Mouse (Mus musculus): ENCODE results near the gene Dtx3l.
"Not testable (repeated sequence)": the region's sequence is repeated elsewhere in the genome, so short reads cannot be mapped to it uniquely, and the experiment has no call there.

Gene Dtx3l

DNA sequence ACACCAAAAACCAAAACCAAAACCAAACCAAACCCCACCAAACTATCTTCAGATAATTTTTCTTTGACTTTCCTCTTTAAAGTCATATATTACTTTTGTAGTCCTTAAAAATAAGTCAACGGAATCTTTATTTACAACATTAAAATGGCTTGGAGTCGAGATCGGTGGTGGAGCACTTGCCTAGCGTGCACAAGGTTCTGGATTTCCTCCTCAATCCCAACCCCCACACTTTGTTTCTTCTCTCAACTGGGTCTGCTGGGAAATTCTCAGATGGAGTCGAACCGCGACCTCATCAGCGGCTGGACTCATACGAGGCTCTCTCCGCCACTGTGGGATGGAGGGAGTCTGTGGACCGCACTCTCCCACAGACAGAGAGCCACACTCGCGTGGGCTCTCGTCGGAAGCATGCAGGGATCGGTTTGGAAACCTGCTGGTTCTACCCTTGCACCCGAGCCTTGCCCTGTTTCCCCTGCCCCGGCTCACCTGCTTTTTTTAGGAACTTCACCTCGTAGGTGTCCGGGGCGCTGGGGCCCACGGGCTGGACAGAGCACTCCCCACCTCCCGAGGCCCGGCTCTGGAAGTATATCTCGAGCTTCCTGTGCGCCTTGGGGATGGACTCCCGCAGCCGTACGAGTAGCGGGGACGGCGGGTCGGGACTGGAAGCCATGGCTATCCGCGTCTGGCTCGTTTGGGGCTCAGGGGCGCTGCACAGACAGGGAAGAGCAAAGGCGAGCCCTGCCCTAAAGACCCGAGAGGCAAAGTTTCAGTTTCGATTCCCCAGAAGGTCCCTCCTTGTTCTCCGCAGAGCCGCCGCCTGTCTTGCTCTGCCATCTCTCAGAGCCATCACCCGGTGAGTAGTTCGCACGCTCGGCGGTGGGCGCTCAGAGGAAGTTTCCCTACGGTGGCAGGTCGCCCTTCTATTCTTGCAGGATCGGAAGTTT, at the start of gene Dtx3l, which contains the start of gene Parp9:
TSS of gene Dtx3l (minus strand) at position 941 of the 941 bp plus-strand sequence.
TSS of gene Parp9 (plus strand) at position 260 of the 941 bp plus-strand sequence.
- DNase-seq: peak; percentile 63 to 68

DNA sequence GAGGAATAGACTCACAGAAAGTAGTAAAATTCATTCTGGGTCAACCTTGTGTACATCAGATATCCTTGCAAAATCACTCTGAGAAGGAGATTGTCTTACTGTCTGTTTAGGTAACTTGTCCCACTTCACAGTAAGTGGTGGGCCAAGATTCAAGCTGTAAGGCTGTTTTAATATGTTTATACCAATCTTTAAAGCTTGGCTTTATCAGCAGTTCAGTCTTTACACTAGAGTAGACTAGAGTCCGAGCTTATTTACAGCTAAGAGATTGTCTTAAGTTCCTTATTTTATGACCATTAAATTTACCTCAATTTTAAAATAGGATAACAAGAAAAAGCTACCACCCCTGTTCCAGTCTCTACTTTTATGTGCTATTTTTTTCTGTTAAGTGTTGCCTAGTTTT, 49.0 kb upstream of the Dtx3l start:
- no peak for DNase-seq

DNA sequence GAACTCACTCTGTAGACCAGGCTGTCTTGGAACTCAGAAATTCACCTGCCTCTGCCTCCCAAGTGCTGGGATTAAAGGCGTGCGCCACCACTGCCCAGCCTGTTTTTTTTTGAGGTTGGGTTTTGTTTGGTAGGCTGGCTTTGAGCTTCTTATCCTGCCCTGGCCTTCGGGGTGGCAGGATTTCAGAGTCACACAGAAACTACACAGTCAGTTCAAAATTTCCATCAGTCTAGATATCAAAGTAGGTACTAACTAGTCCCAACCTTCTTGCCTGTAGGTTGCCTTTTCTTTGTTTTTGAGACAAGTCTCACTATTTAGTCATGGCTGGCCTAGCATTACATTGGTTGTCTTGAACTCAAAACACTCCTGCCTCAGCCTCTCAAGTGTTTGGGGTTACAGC, 45.5 kb upstream of the Dtx3l start:
- DNase-seq: no peak

DNA sequence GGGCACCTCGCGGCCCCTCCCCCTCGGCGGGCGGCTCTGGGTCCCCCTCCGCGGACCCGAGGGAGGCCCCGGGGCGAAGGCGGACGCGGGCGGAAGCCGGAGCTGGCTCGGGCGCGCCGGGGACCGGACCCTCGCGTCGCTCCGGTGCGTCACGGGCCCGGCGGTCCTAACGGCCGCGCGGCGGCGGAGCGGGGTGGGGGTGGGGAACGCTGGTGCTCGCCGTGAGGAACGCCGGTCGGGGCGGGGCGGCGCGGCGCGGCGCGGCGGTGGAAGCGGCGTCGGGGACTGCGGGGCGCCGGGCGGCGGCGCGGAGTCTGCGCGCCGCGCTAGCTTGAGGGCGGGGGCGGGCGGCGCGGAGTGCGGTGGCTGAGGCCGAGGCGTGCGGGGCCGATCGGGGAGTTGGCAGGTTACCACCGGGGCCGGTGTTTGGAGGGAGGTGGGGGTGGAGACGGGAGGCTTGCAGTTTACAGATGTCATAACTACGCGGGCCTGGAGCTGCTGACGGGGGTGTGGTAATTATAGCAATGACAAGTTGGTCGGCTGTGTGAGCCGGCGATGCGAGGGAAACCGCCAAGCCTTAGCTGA, 44.7 kb upstream of the Dtx3l start:
- DNase-seq: peak in 1 of 2 experiments; percentile 50

DNA sequence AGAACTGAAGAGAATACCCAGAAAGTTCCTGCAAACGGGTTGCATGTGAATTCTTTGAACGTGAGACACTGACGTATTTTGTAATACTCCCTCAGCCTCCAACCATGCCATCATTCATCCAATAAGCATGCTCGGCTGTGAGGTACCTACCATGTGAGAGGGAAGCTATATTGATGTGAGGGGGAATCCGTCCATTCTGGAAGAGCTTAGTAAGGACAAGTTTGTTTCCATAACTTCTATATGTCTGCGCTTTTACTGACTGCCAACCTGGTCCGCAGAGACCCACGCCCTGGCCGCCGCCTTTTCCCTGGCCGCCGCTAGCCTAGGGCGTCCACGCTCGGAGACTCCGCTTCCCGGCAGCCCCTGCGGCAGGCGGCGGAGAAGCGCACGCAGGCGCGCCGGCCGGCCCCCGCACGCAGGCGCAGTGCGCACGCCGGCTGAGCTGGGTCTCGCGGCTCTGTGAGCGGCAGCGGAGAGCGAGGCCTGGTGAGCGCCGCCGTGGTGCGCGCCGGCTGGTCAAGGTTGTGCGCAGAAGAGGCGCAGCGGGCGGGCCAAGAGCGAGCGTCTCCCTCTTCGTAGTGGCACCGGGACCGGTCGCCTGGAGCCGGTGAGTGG, 44.1 kb upstream of the Dtx3l start:
- peak; percentile 87 to 90 for DNase-seq

DNA sequence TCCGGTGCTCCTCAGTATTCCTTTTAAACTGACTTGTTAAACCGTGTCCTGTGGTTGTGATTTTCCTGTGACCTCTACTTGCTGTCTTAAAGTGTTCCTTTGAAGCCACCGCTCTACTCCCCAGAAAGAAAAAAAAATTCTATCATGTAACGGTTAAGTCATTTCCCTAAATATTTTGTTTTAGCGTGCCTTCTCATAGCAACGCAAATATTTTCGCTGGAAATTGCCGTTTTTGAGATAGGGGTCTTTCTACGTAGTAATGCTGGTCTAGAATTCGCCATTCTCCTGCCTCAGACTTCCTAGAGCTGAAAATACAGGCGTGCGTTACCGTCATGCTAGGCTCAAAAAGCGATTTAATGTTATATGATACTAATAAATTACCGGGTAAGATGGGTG, 43.6 kb upstream of the Dtx3l start:
- DNase-seq: no peak

DNA sequence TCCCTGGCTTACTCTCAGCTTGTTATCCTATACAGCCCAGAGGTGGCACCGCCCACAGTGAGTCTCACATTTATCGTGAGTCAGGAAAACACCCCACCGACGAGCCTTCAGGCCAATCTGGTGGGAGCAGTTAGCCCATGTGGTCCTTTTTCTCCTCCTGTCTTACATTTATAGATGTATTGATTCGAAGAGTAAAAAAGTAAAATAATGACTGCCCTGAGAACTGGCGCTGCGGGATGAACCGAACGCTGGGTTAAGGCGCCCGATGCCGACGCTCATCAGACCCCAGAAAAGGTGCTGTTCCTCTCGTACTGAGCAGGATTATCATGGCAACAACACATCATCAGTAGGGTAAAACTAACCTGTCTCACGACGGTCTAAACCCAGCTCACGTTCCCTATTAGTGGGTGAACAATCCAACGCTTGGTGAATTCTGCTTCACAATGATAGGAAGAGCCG, 42.4 kb upstream of the Dtx3l start:
- DNase-seq: peak; percentile 99 to 100

DNA sequence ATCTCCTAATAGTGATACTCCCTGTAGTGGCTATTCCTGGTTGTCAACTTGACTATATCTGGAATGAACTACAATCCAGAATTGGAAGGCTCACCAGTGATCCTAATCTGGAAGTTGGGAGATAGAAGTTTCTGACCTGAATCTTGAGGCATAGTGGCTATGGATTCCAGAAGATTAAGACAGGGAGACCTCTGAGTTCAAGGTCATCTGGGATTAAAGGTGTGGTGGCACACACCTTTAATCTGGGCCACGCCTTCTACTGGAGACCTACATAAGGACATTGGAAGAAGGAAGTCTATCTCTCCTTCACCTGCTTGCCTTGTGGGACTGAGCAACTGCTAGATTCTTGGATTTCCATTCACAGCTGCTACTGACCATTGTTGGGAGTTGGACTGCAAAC, 39.5 kb upstream of the Dtx3l start, which contains the start of gene Kpna1:
TSS of gene Kpna1 (plus strand) at position 301 of the 400 bp plus-strand sequence.
- DNase-seq: not testable (repeated sequence)

DNA sequence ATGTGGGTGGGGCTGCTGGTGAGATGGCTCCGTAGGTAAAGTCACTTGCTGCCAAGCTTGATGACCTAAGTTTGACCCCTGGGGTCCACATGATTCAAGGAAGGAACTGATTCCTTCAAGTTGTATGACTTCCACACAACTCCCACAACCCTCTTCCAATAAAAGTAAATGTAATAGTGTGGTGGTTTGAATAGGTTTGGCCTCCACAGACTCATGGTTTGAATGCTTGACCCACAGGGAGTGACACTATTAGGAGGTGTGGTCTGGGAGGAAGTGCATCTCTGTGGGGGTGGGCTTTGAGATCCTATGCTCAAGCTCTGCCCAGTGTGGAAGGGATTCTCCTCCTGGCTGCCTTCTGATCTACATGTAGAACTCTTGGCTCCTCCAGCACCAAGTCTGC, 35.1 kb upstream of the Dtx3l start:
- DNase-seq: no peak

DNA sequence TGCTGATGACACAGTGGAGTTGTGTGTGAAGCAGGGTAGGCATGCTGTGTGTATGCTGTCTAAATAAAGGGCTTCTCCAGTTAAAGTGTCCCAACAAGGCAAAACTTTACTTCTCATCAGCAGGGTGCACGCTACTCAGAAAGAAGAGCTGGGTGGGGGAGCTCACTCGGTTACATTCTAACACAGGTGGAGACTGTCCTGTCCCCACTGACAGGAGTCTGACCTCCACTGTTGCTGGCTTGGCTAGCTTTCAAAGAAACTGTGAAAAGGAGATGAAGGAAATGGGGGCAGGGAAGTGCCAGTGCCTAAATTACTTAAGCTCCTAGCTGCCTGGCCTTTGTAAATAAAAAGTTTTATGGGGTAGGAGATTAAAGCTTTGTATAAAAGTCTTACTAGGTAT, 29.2 kb upstream of the Dtx3l start:
- no peak for DNase-seq

DNA sequence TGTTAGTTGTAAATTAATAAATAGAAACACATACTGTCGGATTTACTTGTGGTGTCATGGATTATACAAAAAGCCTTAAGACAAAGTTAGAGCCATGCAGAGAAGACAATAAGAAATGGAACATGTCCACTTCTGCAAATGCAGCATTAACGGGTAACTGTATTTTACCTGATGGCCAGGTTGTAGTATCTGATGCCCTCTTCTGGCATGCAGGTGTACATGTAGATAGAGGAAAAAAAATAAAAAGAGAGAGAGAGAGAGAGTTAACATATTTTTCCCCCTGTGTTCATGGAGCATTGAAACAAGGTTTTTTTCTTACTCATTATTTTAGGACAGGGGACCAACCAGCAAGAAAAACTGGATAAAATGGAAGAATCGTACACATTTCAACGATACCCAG, 28.4 kb upstream of the Dtx3l start:
- no peak for DNase-seq

DNA sequence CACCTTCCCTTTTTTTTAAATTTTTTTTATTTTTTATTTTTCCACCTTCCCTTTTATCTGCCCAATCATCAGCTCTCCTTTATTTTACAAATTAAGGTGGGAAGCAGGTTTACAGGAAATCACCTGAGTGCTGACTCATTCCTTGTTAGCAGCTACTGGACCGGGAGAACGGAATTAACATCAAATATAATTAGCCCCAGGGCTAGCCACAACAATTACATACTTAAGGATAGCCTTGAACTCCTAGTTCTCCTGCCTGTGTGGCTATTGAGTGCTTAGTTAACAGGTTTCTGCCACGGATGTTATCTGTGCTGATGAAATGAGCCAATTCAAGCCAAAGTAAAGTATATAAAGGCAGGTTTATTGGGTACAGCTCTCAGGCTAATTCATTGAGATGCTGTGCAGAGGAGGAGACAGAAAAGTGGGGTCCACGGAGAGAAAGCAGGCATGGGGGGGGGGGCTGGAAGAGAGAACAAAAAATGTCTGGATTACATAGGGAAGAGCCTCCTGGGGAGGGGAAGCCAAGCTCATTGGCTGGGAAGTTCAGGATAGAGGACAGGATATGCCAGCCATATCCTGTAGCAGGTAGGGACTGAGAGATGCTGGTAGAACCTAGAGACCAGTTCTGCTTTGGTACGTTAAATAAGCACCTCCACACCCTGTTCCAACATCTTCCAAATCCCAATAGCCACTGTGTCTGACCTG, 27.6 kb upstream of the Dtx3l start:
- no peak for DNase-seq

DNA sequence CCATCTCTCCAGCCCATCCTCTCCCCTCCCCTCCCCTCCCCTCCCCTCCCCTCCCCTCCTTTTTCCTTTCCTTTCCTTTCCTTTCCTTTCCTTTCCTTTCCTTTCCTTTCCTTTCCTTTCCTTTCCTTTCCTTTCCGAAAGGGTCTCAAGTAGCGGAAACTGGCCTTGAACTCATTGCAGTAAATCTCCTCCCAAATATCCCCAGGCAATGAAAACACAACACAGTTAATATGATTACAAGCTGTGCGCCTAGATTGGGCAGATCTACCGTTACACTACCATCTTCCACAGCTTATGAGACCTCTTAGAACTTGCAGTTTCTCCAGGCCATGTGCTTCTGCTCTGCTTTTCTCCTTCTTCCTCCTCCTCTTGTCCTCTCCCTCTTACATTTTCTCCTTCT, 27.0 kb upstream of the Dtx3l start:
- not testable (repeated sequence) for DNase-seq

DNA sequence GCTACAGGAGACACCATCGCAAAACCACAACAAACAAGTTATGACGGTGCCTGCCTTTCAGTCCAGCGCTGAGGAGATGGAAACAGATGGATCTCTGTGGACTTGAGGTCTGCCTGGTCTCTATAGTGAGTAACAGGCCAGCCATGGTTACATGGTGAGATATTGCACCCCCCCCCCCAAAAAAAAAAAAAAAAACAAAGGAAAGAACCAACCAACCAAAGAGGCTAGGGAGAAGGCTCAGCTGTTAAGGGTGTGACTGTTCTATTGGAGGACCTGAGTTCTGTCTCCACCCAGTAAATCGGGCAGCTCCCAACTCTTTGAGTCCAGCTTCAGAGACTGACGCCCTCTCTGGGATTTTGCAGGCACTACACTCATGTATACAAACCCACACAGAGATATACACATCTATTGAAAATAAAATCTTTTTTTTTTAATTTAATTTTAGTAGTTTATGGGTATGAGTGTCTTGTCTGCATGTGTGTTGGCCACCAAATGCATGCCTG, 13.7 kb upstream of the Dtx3l start:
- no peak for DNase-seq

DNA sequence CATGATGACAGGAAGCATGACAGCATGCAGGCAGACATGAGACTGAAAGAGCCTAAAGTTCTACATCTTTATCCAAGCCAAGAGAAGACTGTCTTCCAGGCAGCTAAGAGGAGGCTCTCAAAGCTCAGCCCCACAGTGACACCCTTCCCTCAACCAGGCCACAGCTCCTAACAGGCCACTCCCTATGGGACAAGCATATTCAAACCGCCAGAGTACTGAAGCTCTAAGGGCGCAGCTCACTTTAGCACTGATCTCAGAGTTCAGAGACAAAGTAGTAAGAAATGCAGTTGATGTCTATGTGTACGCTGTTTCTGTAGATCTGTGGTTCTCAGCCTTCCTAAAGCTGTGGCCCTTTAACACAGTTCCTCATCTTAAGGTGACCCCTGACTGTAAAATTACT, 12.3 kb upstream of the Dtx3l start:
- no peak for DNase-seq

DNA sequence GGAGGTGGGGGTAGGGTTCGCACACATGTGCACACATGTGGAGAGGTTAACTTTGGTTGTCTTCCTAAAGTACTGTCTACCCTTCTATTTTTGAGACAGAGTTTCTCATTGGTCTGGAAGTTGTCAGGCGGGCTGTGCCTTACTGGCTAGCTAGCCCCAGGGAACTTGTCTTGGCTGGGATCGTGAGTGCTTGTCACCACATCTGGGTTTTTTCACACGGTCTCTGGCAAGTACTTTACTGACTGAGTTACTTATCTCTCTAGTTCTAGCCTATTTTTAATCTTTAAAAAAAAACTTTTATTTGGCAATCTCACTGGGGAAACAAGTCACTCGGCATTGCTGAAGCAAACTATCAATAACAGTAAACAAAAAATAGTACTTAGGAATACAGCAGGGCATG, 10.3 kb upstream of the Dtx3l start:
- no peak for DNase-seq

DNA sequence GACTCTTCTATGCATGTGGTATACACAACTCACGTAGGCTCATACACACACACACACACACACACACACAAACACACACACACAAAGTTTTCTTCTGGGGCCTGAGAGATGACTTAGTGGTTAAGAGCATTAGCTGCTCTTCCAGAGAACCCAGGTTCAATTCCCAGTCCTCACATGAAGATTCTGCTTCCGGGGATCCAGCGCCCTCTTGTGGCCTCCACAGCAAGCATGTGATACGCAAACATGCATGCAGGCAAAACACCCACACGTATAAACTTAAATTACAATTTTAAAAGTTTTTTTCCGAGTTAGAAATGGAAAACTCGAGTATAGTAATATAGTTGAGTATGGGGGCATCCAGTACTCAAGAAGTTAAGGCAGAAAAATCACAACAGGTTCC, 2.4 kb upstream of the Dtx3l start:
- peak in 1 of 2 experiments; percentile 36 for DNase-seq

DNA sequence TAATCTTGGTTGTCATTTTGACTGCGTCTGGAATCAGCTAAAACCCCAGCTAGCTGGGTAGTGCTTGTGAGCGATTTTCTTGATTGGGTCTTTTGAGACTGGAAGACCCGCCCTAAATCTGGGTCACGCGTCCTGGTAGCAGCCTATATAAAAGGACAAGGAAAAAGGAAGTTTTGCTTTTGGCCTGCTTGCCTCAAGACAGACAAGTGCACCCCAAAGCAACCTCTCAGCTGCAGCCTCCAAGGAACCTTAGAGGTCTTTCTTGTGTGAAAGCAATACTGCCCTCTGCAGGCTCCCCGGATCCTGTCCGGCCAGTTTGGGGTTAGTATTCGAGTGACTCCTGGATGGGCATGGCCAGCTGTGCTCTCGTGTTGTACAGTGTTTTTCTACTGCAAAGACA, 739 bp upstream of the Dtx3l start:
- peak; percentile 81 to 85 for DNase-seq

DNA sequence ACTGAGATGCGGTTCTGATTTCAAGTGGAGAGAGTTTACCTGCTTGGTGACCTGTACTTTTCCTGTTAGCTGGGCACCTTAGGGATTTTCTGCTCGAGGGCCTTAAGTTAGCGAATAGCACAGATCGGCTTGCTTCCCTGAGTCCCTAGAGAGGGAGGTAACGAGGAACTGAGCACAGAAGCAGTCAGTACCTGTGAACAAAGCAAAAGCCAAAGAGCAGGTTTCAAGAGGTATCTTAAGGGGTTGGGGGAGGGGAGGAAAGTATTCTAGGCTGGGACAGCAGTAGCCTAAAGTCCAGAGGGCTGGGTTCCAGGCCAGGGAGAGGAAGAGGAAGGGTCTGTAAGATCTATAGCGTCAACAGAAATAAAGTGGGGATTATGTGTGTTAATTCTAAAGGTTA, 310 bp upstream of the Dtx3l start:
- DNase-seq: peak in 1 of 2 experiments; percentile 28

DNA sequence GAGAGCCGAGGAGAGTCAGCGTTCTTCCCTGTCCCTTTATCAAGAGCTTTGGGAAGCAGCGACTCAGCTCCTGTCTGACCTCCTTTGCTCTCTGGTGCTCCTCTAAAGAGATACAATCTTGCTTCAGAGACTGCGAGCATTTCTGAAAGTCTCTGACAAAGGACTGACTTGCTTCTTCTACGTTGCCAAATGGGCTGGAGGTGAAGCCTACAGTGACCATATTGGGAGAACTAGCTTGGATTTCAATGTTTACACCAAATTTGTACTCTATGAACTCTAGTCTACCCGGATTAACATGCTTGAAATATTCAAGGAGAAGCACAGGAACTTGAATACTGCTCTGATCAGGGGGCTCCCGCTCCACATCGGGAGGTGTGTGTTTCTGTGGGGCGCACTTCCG, 5.8 kb downstream of the Dtx3l start:
- no peak for DNase-seq

DNA sequence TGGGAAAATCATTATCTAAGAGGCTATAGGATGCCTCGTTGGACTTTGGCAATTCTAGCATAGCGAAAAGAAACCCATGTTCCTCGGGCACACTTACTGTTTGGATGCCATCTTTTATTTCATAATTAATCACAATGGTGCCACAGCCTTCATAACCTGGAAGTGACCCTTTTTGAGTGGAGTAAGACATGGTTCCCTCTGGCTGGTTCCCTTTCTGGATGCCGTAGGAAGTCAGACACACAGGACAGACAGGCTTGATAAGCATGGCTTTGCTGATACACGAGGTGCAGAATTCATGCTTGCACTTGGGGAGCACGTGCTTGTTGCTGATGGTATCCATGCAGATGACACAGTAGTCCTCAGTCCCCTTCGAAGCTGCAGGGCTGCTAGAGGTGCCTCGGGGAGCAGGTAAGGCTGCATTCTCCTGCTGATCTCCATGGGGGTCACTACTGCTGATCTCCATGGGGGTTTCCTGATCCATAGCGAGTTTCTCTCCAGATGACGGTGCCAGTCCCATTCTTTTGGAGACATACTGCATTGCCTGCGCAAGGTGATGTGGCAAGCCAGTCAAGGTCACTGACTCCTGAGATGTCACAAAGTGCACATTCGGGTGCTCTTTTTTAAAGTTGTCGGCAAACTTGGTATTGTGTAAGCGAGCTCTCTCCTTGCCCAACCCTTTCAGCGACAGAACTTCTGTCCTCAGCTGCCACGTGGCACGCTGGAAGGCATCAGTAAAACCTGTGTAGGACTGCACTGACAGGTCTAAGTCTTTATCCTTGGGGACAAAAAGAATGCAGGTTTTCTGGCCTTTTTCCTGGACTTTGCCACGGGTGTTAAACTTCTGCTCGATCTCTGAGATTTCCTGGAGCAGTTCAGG, 6.5 kb downstream of the Dtx3l start:
- DNase-seq: no peak

DNA sequence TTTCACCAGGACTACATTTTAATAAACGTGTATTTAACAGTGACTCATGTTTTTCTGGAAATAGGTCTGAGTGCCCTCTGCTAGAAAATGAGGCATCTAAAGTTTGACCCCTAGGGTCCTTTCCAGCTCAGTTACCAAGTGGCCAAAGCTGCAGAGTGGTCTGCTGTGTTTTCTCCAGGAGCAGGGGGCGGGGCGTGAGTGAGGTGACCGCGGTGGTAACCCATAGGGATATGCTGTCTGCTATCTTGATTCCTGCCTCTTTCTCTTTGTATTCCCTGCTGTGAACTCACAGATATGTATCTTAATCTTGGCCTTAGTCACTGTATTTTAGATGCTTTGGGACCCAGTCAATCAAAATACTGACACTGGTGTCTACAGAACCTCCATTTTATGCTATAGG, 14.6 kb downstream of the Dtx3l start:
- DNase-seq: no peak

All from spleen, adult 18-20 months (tissue).